Mouse (Mus musculus) thymus, adult 2 months (tissue): ENCODE data around the gene Sh3d19.

Experiments
- CTCF ChIP-seq: fragments of 200-500 bp; IDR thresholded peaks from 2 replicates; pipeline ENCODE4 v1.5.1; 2012; ENCODE audit warnings: mild to moderate bottlenecking, control low read depth, low read length, moderate library complexity, borderline replicate concordance; ENCODE audit not compliant: control insufficient read depth, poor library complexity, insufficient read depth; ENCODE audit errors: extremely low read depth
- POLR2A ChIP-seq: fragments of 200-500 bp; IDR thresholded peaks from 2 replicates; pipeline ENCODE4 v1.6.1; 2012; ENCODE audit warnings: mild to moderate bottlenecking, low read length, control low read depth, moderate library complexity; ENCODE audit not compliant: control insufficient read depth, poor library complexity, insufficient read depth; ENCODE audit errors: extremely low read depth

DNA sequence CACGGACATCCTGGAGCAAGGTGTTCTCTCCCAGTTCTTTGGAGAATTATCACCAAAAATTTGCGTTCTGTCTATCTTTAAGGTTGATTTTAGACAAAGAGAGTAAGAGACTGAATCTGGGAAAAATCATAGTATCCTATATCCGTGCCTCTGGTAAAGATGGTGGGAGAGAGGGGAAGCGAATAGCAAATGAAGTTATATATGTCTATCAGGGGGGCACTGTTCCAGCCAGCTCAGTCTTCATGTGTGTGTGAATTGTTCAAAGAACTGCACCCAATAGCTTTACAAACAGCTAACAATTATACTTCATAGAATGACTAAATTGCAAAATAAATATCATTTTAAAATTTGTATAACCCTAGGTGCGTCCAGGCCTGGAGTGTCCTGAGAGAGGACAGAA, 123.0 kb downstream of the Sh3d19 start:
- no peak for TF ChIP-seq CTCF
- no peak for TF ChIP-seq POLR2A
